Mouse (Mus musculus) R1 (cell line): Measurements from ENCODE around the gene Anks1b.

Source experiments
- DNase-seq: peaks from one replicate; pipeline ENCODE4 v3.0.0-alpha.2; 2018; ENCODE audit warnings: low read depth, low spot score

The Anks1b gene

GRCm38 (mm10) chr10:90169941-90170580 is 296.8 kb downstream of the Anks1b start:
- DNase-seq, result no peak

DNA sequence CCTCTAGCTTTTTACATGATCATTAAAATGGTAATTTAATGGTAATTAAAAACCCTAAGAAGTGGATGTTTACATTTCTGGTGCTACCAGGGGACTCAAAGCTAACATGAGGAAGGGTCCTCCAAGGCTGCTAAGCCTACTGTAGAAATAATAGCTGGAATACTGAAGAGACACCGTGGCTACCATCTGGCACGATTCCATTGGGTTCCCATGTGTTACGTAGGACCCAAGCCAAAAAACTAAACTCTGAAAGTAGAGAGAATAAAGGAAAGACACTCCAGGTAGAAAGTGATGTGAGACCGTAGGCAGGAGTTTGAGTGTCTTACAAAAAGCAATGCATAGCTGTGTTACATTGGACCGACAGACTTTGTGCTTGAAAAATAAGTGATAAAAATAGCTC is 317.1 kb downstream of the Anks1b start:
- DNase-seq, result no peak

DNA sequence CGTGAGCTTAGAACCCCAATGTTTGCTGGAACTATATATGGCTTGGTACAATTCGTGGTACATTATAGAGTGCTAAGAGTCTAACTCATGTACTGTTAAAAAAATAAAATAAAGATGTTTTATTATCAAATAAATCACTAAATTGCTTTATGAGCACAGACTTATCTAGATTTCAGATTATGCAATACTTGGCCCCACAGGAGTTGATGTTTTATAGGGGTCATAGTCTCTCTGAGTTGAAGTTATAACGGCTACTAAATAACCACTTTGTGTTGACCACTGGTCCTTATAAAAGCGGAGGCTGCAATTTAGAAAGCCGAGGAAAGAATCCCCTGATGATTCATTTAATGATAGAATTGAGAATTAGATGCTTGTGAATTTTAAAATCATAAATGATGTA is 323.6 kb downstream of the Anks1b start:
- DNase-seq, result no peak

GRCm38 (mm10) chr10:90210044-90210443 is 336.7 kb downstream of the Anks1b start:
- DNase-seq, result no peak

DNA sequence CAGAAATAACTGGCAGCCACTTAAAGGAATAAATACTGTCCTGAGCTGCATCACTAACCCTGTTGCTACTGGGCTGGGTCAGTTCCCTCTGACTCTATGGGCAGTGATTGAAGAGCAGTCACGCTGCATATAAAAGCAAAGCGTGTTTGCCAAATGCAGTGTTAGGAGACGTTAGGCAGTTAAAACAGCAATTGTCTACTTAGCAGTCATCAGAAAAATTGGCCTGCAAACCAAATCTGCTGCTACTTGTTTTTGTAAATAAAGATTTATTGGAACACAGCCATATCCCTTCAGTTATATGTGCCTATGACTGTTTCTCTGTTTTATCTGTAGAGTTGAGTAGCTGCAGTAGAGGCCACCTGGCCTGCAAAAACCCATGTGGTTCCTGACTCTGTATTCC is 347.2 kb downstream of the Anks1b start:
- no peak for DNase-seq

- DNase-seq, result no peak
These were observed 349.6 kb downstream of the Anks1b start for GRCm38 (mm10) chr10:90222793-90223495.

DNA sequence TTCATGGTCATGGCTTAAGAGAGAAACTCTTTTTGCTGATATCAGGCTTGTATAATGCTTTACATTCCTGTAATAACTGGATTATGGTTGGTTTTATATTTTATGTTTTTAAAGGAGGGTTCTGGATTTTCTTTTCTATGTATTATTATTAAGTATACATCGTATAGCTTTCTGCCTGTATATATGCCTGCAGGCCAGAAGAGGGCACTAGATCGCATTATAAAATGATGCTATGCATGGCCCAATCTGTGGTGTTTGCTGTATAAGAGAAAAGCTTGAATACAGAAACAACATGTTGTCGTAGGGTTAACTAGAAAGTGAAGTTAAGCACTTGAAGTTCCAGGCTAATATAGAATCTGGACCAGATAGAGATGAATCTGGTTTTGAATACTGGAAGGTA is 362.0 kb downstream of the Anks1b start:
- peak; percentile 10 for DNase-seq

GRCm38 (mm10) chr10:90237290-90237689 is 364.0 kb downstream of the Anks1b start:
- no peak for DNase-seq

GRCm38 (mm10) chr10:90258944-90259714 is 385.8 kb downstream of the Anks1b start:
- no peak for DNase-seq

DNA sequence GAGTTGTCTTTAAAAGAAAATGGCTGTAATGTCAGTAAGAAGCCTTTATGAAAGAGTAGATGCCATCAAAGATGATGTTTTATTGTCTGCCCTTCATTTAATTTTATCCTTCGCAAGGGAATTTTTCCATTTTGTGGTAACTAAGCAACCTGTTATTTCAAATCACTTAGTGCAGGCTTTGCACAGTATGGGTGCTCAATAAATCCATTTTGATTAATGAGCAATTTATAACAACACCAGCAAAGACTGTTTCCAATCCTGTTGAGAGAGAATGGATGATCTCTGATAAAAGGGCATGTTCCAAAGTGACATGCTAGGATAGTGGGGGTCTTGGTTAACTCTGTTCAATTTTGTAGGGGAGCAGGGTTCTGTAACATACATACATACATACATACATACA is 398.0 kb downstream of the Anks1b start:
- DNase-seq, result no peak

DNA sequence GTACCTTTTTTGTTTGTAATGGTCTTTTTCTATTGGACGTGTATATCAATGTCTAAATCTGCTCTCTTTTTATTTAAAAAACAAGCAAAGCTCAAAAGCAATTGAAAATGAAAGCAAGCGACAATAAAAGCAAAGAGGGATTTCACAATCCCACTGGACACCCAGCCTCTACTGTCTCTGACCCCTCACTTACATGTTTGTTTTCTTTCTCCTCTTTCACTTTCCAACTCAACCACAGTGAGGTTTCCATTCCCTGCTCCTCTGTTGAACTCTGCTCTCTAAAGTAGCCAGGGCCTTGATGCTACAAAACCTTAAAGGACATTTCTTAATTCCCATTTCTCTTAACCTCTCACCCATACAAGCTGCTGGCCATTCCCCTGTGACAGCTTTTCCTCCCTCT is 400.0 kb downstream of the Anks1b start:
- no peak for DNase-seq

DNA sequence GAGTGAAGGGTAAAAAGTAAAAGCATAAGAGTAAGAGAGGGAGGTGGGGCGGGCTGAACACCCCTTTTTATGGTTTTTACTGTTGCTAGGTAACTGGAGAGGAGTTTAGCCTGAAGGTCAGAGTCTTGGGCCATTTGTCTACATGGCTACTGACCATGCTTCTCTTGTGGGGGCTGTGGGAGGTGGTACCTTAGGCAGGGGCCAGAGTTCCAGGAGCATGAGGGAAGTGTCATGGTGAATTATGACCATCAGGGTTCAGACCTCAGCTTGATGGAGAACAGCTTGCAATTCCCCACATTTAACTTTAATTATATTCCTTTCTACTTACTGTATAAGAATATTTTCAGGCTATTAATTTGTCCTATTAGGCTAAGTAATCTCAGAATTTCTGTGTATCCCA is 413.3 kb downstream of the Anks1b start:
- DNase-seq, result no peak

DNA sequence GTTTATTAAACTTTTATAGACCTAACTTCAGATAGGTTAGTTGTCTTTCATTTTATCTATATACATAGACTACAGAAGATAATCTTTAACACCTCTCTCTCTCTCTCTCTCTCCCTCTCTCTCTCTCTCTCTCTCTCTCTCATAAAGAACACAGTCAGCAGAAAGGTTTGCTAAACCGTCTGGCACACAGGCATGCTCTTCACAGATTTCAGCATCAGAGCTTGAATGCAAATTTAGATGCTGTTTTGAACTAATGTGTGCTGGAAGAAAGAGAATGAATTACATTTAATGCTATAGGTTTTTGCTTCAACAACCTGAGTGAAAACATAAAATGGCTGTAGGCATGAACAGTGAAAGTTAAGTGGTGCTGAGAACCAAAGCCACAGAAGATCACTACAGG is 429.9 kb downstream of the Anks1b start:
- no peak for DNase-seq

- no peak for DNase-seq
These were observed 432.8 kb downstream of the Anks1b start for GRCm38 (mm10) chr10:90306156-90306555.

GRCm38 (mm10) chr10:90307931-90308555 is 434.7 kb downstream of the Anks1b start:
- no peak for DNase-seq

GRCm38 (mm10) chr10:90329781-90330180 is 456.5 kb downstream of the Anks1b start:
- no peak for DNase-seq

DNA sequence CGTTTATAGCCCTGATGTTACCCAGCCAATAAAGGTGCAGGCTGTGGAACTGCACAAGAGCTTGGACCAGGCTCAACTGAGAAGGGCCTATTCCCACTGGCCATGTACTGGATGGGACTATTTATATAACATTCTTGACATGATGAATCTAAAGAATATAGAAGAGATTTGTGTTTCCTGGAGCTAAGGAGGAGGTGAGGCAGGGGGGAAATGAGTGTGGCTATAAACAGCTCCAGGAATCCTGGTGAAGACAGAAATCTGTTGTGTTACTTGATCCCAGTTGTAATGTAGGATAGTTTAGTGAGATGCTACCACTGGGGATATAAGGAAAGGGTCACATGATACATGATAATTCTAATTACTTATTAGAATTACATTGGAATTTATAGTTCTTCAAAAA is 472.1 kb downstream of the Anks1b start:
- DNase-seq, result no peak

DNA sequence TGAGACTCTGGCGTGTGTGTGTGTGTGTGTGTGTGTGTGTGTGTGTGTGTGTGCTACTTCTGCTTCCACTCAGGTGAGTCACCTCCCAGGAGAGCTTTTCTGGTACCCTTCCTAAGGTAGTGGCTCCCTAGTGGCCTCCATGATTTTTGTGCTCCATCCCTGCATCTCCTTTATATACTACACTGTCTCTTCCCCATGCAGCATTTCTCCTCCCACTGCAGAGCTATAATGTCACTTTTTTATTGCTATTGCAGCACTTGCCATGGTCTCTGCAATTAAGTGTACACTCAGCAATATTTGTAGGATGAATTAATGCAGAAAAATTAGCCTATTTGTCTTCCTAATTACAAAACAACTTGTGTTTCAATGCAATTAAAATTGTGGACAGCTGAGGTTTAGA is 482.9 kb downstream of the Anks1b start:
- no peak for DNase-seq

GRCm38 (mm10) chr10:90357169-90357907 is 484.0 kb downstream of the Anks1b start:
- DNase-seq, result no peak

DNA sequence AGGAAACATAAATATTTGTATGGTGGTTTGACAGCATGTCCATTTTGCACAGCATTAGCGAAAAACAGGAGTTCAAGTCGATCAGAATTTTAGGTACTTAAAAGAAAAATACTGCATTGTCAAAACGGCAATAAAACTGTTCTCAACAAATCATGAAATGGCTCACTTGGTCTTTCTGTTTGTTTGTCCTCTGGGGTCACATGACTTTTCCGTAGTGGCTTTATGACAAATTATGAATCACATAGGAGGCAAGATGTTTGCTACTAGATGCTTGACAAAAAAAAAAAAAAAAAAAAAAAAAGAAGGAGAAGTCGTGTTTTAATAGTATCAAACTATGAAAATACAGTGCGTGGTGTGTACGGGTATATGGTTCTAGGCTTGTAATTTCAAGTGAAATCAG is 495.7 kb downstream of the Anks1b start:
- DNase-seq, result no peak

DNA sequence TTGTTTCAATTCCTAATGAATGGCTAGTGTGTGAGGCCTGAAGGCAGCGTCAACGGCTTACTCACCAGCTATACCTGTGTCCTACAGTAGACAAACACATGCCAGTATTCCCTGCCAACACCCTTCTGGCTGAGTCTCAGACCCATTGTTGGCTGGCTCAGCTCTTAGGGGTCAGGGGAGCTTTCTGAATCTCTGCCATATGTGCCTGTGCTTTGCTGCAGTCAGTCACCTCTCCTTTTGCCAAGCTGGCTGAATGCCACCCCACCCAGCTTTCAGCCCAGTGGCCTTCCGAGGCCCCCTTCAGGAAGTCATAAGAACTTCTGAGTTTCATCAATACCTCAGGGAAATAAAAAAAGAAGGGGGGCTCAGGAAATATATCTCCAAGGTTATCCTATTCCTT is 497.4 kb downstream of the Anks1b start:
- DNase-seq, result no peak

- DNase-seq, result peak; percentile 75
These were observed 500.2 kb downstream of the Anks1b start for GRCm38 (mm10) chr10:90373469-90373868.
